ENCODE assay signal across 17 mouse cellular contexts in genomic region chr13:45904955-45905354, GRCm38 (mm10). TPM values are rescaled to one million over a fixed set of nuclear protein-coding genes. Genes with fewer than 3 reads are reported as not detected.
DNase-seq lines count a peak whose midpoint lies in the region; ATAC-seq and TF ChIP-seq lines count a peak whose summit lies in the region.
"Had no signal": no experiment of that assay in that cellular context is flagged by ENCODE, and none has a peak within 500 bp of the region (broad histone marks: within the 10 kb centered on the region; RNA-seq: fewer than 3 reads in every experiment).

No protein-coding gene starts in this region.

- no peak for TF ChIP-seq POLR2A in brain, embryonic 14.5 days (IDR thresholded peaks at IDR 0.05; ENCODE audit: borderline replicate concordance, extremely low read depth, insufficient read depth, insufficient read length, poor library complexity, severe bottlenecking)

- no peaks in the 10 kb centered on the region for H3K27me3 ChIP-seq in midbrain, embryonic 16.5 days (ENCODE audit: control insufficient read depth, insufficient read depth, low read depth, low read length)
- H3K27me3 ChIP-seq in midbrain, embryonic 14.5 days (ENCODE audit: control insufficient read depth, insufficient read depth, low read length): no peaks in the 10 kb centered on the region
- H3K27me3 ChIP-seq in liver, embryonic 16.5 days (ENCODE audit: control insufficient read depth, insufficient read depth, low read depth, low read length): no peaks in the 10 kb centered on the region
- H3K27me3 ChIP-seq in intestine, embryonic 15.5 days (replicated peaks): no peaks in the 10 kb centered on the region
- H3K27me3 ChIP-seq: heart, embryonic 13.5 days; limb, embryonic 12.5 days had no signal

- H3K4me2 ChIP-seq in midbrain, embryonic 16.5 days (ENCODE audit: low read length): no peak overlapping the region
- no peak overlapping the region for H3K4me2 ChIP-seq in midbrain, embryonic 14.5 days (ENCODE audit: low read length)
- peak overlapping the region; percentile 34 for H3K4me2 ChIP-seq in liver, embryonic 16.5 days (ENCODE audit: low read depth, low read length)
- no peak overlapping the region for H3K4me2 ChIP-seq in intestine, embryonic 15.5 days (replicated peaks)
- H3K4me2 ChIP-seq: heart, embryonic 13.5 days; limb, embryonic 12.5 days had no signal

- H3K27ac ChIP-seq in midbrain, embryonic 16.5 days (ENCODE audit: low read length): no peak overlapping the region
- no peak overlapping the region for H3K27ac ChIP-seq in midbrain, embryonic 14.5 days (replicated peaks; ENCODE audit: low read depth, low read length)
- peak overlapping the region; percentile 54 for H3K27ac ChIP-seq in liver, embryonic 16.5 days (ENCODE audit: low read length)
- H3K27ac ChIP-seq in intestine, embryonic 15.5 days: no peak overlapping the region
- H3K27ac ChIP-seq: limb, embryonic 12.5 days had no signal

- no peak overlapping the region for H3K4me3 ChIP-seq in midbrain, embryonic 16.5 days (ENCODE audit: low read depth, low read length)
- no peak overlapping the region for H3K4me3 ChIP-seq in midbrain, embryonic 14.5 days (replicated peaks; ENCODE audit: low read depth, low read length)
- no peak overlapping the region for H3K4me3 ChIP-seq in liver, embryonic 16.5 days (ENCODE audit: low read depth, low read length)
- no peak overlapping the region for H3K4me3 ChIP-seq in intestine, embryonic 15.5 days (replicated peaks)
- H3K4me3 ChIP-seq: heart, embryonic 13.5 days; limb, embryonic 12.5 days; myocyte had no signal

- peak; percentile 38; the same call in 1 of the 2 replicates for ATAC-seq in midbrain, embryonic 16.5 days
- ATAC-seq in midbrain, embryonic 14.5 days (ENCODE audit: low FRiP score, low TSS enrichment): no peak
- no peak for ATAC-seq in liver, embryonic 16.5 days (ENCODE audit: low read depth)
- no peak for ATAC-seq in megakaryocyte progenitor cell, adult 5-6 weeks (replicated peaks; ENCODE audit: poor library complexity)
- no peak for ATAC-seq in intestine, embryonic 15.5 days
- ATAC-seq: activated CD4-positive, CD25-positive, alpha-beta regulatory T cell, adult 4 months; inflammation-experienced regulatory T-cells, adult 6 months had no signal

- no peaks in the 10 kb centered on the region for H3K9me3 ChIP-seq in midbrain, embryonic 16.5 days (replicated peaks; ENCODE audit: control insufficient read depth, low read length, poor library complexity, severe bottlenecking)
- no peaks in the 10 kb centered on the region for H3K9me3 ChIP-seq in midbrain, embryonic 14.5 days (ENCODE audit: control insufficient read depth, low read length)
- H3K9me3 ChIP-seq in liver, embryonic 16.5 days (replicated peaks; ENCODE audit: control insufficient read depth, low read length): no peaks in the 10 kb centered on the region
- H3K9me3 ChIP-seq in intestine, embryonic 15.5 days: no peaks in the 10 kb centered on the region
- H3K9me3 ChIP-seq: heart, embryonic 13.5 days; limb, embryonic 12.5 days had no signal

- peaks cover 12% of the 10 kb centered on the region; the same call in 1 of the 2 replicates for H3K4me1 ChIP-seq in midbrain, embryonic 16.5 days (ENCODE audit: control insufficient read depth, insufficient read depth, low read length)
- H3K4me1 ChIP-seq in midbrain, embryonic 14.5 days (ENCODE audit: control insufficient read depth, insufficient read depth, low read length): peaks cover 7% of the 10 kb centered on the region; the same call in 1 of the 2 replicates
- H3K4me1 ChIP-seq in liver, embryonic 16.5 days (ENCODE audit: control insufficient read depth, low read depth, low read length): peaks cover 38% of the 10 kb centered on the region
- 0 out of 2 replicates have a peak, but pooled peaks cover 15% of the 10 kb centered on the region for H3K4me1 ChIP-seq in intestine, embryonic 15.5 days (replicated peaks)

- H3K9ac ChIP-seq in midbrain, embryonic 16.5 days (ENCODE audit: low read depth, low read length): no peak overlapping the region
- no peak overlapping the region for H3K9ac ChIP-seq in midbrain, embryonic 14.5 days (replicated peaks; ENCODE audit: low read length)
- H3K9ac ChIP-seq in liver, embryonic 16.5 days (ENCODE audit: low read depth, low read length): no peak overlapping the region
- no peak overlapping the region for H3K9ac ChIP-seq in intestine, embryonic 15.5 days
- H3K9ac ChIP-seq: heart, embryonic 13.5 days; limb, embryonic 12.5 days had no signal

- 0 out of 2 replicates have a peak, but pooled peaks cover 2% of the 10 kb centered on the region for H3K36me3 ChIP-seq in midbrain, embryonic 16.5 days (ENCODE audit: control insufficient read depth, insufficient read depth, low read length)
- H3K36me3 ChIP-seq in midbrain, embryonic 14.5 days (ENCODE audit: control insufficient read depth, insufficient read depth, low read length): no peaks in the 10 kb centered on the region
- H3K36me3 ChIP-seq in liver, embryonic 16.5 days (ENCODE audit: control insufficient read depth, insufficient read depth): no peaks in the 10 kb centered on the region
- no peaks in the 10 kb centered on the region for H3K36me3 ChIP-seq in intestine, embryonic 15.5 days
- H3K36me3 ChIP-seq: limb, embryonic 12.5 days had no signal

- intact Hi-C loops in heart, postnatal 25 days (cut with DNase I): no loop called here

- peak; percentile 87 for DNase-seq in heart, adult 11 months
- no peak for DNase-seq in heart, postnatal 25 days (ENCODE audit: low spot score)
- DNase-seq in midbrain, embryonic 14.5 days: no peak
- DNase-seq in brain, embryonic 14.5 days (ENCODE audit: low read depth): peak; percentile 40
- DNase-seq: cerebellum, adult 2 months; gastrocnemius, postnatal 10 days; kidney, postnatal 36 days; thymus, adult 18-20 months had no signal

- 57% methylated on average over 4 of the region's 4 CpGs for WGBS in midbrain, embryonic 16.5 days
- 39% methylated on average over 4 of the region's 4 CpGs for WGBS in midbrain, embryonic 14.5 days
- WGBS in liver, embryonic 16.5 days (ENCODE audit: insufficient replicate concordance): 15% methylated on average over 4 of the region's 4 CpGs
- 56% methylated on average over 4 of the region's 4 CpGs for WGBS in intestine, embryonic 15.5 days

- TF ChIP-seq CTCF in brain, embryonic 14.5 days (IDR thresholded peaks at IDR 0.05; ENCODE audit: borderline replicate concordance, extremely low read depth, insufficient read depth, insufficient read length): no peak

RNA-seq across cellular contexts. Expression of gene Atxn1, which starts 59.9 kb away (rescaled TPM):
- 10 to 100 TPM; 35.1 to 36.0 TPM for total RNA-seq in heart, postnatal 25 days (2021)
- 10.4 and 10.8 TPM in 2 replicates for polyA plus RNA-seq in midbrain, embryonic 16.5 days (2015; fragmentation: Nextera tagmentation; extraction: Ambion mirVana)
- 7.3 and 8.7 TPM in 2 replicates for polyA plus RNA-seq in midbrain, embryonic 14.5 days (2014; fragmentation: Nextera tagmentation; extraction: Ambion mirVana)
- 9.2 and 11.0 TPM in 2 replicates for polyA plus RNA-seq in brain, embryonic 14.5 days (2012; rRNA removed)
- polyA plus RNA-seq in liver, embryonic 16.5 days (2015; fragmentation: Nextera tagmentation; extraction: Ambion mirVana): 2.8 and 3.2 TPM in 2 replicates
- 16.8 and 22.6 TPM in 2 replicates for total RNA-seq in megakaryocyte progenitor cell, adult 5-6 weeks (2015)
- 7.2 and 13.7 TPM in 2 replicates for total RNA-seq in megakaryocyte progenitor cell, adult 5-6 weeks (2017)
- polyA plus RNA-seq in intestine, embryonic 15.5 days (2015; fragmentation: Nextera tagmentation; extraction: Ambion mirVana): 5.7 and 6.1 TPM in 2 replicates

Comparison
In these comparisons a context has a peak if more than half of its experiments do, and no peak if none do; other contexts are left out.
1. DNase-seq: peak in heart, adult 11 months (single experiment) and brain, embryonic 14.5 days (single experiment); none in heart, postnatal 25 days (single experiment) and midbrain, embryonic 14.5 days (single experiment).